Mouse (Mus musculus) neural tube, embryonic 13.5 days (tissue): Measurements from ENCODE around the gene Cdh3. TPM values are rescaled to one million over a fixed set of nuclear protein-coding genes. Genes with fewer than 3 reads are reported as not detected.

Source experiments
- ATAC-seq: fragments of 200-750 bp; cut with Nextera tagmentation; 2 replicates; pipeline ENCODE4 v1.8.0; 2017; ENCODE audit warnings: low read depth, mild to moderate bottlenecking, moderate TSS enrichment, moderate library complexity
- H3K27ac ChIP-seq: fragments of 300-500 bp; sonication (generic); replicated peaks from 2 replicates; pipeline ENCODE4 v1.5.1; 2015; ENCODE audit warnings: moderate library complexity, mild to moderate bottlenecking, inconsistent platforms
- H3K27me3 ChIP-seq: fragments of 300-500 bp; sonication (generic); 2 replicates; pipeline ENCODE4 v1.6.1; 2015; ENCODE audit warnings: mild to moderate bottlenecking, inconsistent platforms
- H3K36me3 ChIP-seq: fragments of 300-500 bp; sonication (generic); 2 replicates; pipeline ENCODE4 v1.6.1; 2015; ENCODE audit warnings: mild to moderate bottlenecking, inconsistent platforms
- H3K4me1 ChIP-seq: fragments of 300-500 bp; sonication (generic); replicated peaks from 2 replicates; pipeline ENCODE4 v1.6.1; 2015; ENCODE audit warnings: inconsistent platforms
- H3K4me2 ChIP-seq: fragments of 300-500 bp; sonication (generic); 2 replicates; pipeline ENCODE4 v1.6.1; 2015; ENCODE audit warnings: inconsistent platforms, mild to moderate bottlenecking, moderate library complexity
- H3K4me3 ChIP-seq: fragments of 300-500 bp; sonication (generic); 2 replicates; pipeline ENCODE4 v1.5.1; 2015; ENCODE audit warnings: mild to moderate bottlenecking, inconsistent platforms
- H3K9ac ChIP-seq: fragments of 300-500 bp; sonication (generic); 2 replicates; pipeline ENCODE4 v1.6.1; 2015; ENCODE audit warnings: moderate library complexity, mild to moderate bottlenecking, inconsistent platforms
- H3K9me3 ChIP-seq: fragments of 300-500 bp; sonication (generic); 2 replicates; pipeline ENCODE4 v1.6.1; 2016; ENCODE audit warnings: inconsistent platforms
- WGBS: fragments of 180-500 bp; shearing (Covaris S2); methylation state at CpG from one replicate; pipeline ENCODE4 v1.1.7; 2015; 5-methylcytosine and 5-hydroxymethylcytosine counted together
- polyA plus RNA-seq: library from polyadenylated mRNA; unstranded; fragments of >200 nt; fragmentation: Nextera tagmentation; extraction: Ambion mirVana; gene quantifications from 2 replicates; pipeline ENCODE4 v1.2.1, GENCODE M21; 2015

Cdh3 gene
- 3.5 and 5.8 TPM in 2 replicates for polyA plus RNA-seq

- Histone ChIP-seq H3K4me1 (peaks cover 53% of the 10 kb centered on the region), H3K27ac (peak within 1 kb of the TSS; percentile 55), H3K4me3 (peak within 1 kb of the TSS; percentile 39), H3K27me3 (peaks cover 84% of the 10 kb centered on the region), H3K4me2 (peak within 1 kb of the TSS; percentile 57), H3K36me3 (no peaks in the 10 kb centered on the region), H3K9me3 (no peaks in the 10 kb centered on the region), H3K9ac (peak within 1 kb of the TSS; percentile 51)
- no peak for ATAC-seq
- WGBS, result under 1% methylated on average over 34 of the region's 34 CpGs
Observed at GRCm38 (mm10) chr8:106510365-106510975, at the start of gene Cdh3. TSS of gene Cdh3 (plus strand) at chr8:106510891.

- Histone ChIP-seq H3K4me3 (no peak overlapping the region), H3K4me1 (0 out of 2 replicates have a peak, but pooled peaks cover 4% of the 10 kb centered on the region), H3K9me3 (no peaks in the 10 kb centered on the region), H3K27ac (no peak overlapping the region), H3K4me2 (no peak overlapping the region), H3K27me3 (no peaks in the 10 kb centered on the region), H3K9ac (no peak overlapping the region), H3K36me3 (no peaks in the 10 kb centered on the region)
- ATAC-seq, result no peak
- 86% methylated on average over 5 of the region's 5 CpGs for WGBS
Observed at GRCm38 (mm10) chr8:106462131-106462530, 48.6 kb upstream of the Cdh3 start.

- H3K36me3 ChIP-seq, result no peaks in the 10 kb centered on the region
- H3K4me2 ChIP-seq, result no peak overlapping the region
- WGBS, result 85% methylated on average over 6 of the region's 6 CpGs
- no peak overlapping the region for H3K9ac ChIP-seq
- H3K27me3 ChIP-seq, result no peaks in the 10 kb centered on the region
- H3K9me3 ChIP-seq, result no peaks in the 10 kb centered on the region
- 0 out of 2 replicates have a peak, but pooled peaks cover 4% of the 10 kb centered on the region for H3K4me1 ChIP-seq
- H3K27ac ChIP-seq, result no peak overlapping the region
- H3K4me3 ChIP-seq, result no peak overlapping the region
- ATAC-seq, result no peak
Observed at GRCm38 (mm10) chr8:106463795-106464194, 46.9 kb upstream of the Cdh3 start.

GRCm38 (mm10) chr8:106469485-106469884, 41.2 kb upstream of the Cdh3 start:
- H3K4me1 ChIP-seq, result no peaks in the 10 kb centered on the region
- H3K27me3 ChIP-seq, result no peaks in the 10 kb centered on the region
- H3K9me3 ChIP-seq, result no peaks in the 10 kb centered on the region
- no peak overlapping the region for H3K4me2 ChIP-seq
- no peak overlapping the region for H3K27ac ChIP-seq
- no peaks in the 10 kb centered on the region for H3K36me3 ChIP-seq
- no peak overlapping the region for H3K9ac ChIP-seq
- no peak for ATAC-seq
- H3K4me3 ChIP-seq, result no peak overlapping the region
- 57% methylated on average over 7 of the region's 7 CpGs for WGBS

- 0 out of 2 replicates have a peak, but pooled peaks cover 2% of the 10 kb centered on the region for H3K9me3 ChIP-seq
- H3K9ac ChIP-seq, result no peak overlapping the region
- no peak overlapping the region for H3K27ac ChIP-seq
- H3K4me2 ChIP-seq, result no peak overlapping the region
- WGBS, result 87% methylated on average over 5 of the region's 5 CpGs
- no peaks in the 10 kb centered on the region for H3K36me3 ChIP-seq
- no peaks in the 10 kb centered on the region for H3K27me3 ChIP-seq
- no peaks in the 10 kb centered on the region for H3K4me1 ChIP-seq
- no peak overlapping the region for H3K4me3 ChIP-seq
- no peak for ATAC-seq
Observed at GRCm38 (mm10) chr8:106474001-106474400, 36.7 kb upstream of the Cdh3 start.

GRCm38 (mm10) chr8:106500018-106500685, 10.5 kb upstream of the Cdh3 start, which contains the start of gene 6030452D12Rik:
TSS of gene 6030452D12Rik (plus strand) at chr8:106500522.
- Histone ChIP-seq H3K9me3 (no peaks in the 10 kb centered on the region), H3K4me2 (no peak within 1 kb of the TSS), H3K27me3 (0 out of 2 replicates have a peak, but pooled peaks cover 5% of the 10 kb centered on the region), H3K9ac (no peak within 1 kb of the TSS), H3K36me3 (no peaks in the 10 kb centered on the region), H3K4me1 (no peaks in the 10 kb centered on the region), H3K4me3 (no peak within 1 kb of the TSS), H3K27ac (no peak within 1 kb of the TSS; the same call in 1 of the 2 replicates)
- no peak for ATAC-seq
- 81% methylated on average over 8 of the region's 8 CpGs for WGBS

GRCm38 (mm10) chr8:106504241-106504640, 6.5 kb upstream of the Cdh3 start:
- Histone ChIP-seq H3K4me1 (peaks cover 22% of the 10 kb centered on the region), H3K27me3 (peaks cover 40% of the 10 kb centered on the region)
- WGBS, result 92% methylated on average over 7 of the region's 7 CpGs

GRCm38 (mm10) chr8:106505328-106505965, 5.2 kb upstream of the Cdh3 start:
- Histone ChIP-seq H3K27ac (no peak overlapping the region), H3K27me3 (peaks cover 52% of the 10 kb centered on the region), H3K4me3 (no peak overlapping the region), H3K36me3 (no peaks in the 10 kb centered on the region), H3K9ac (no peak overlapping the region), H3K4me2 (no peak overlapping the region), H3K4me1 (peaks cover 28% of the 10 kb centered on the region), H3K9me3 (no peaks in the 10 kb centered on the region)
- WGBS, result 53% methylated on average over 7 of the region's 10 CpGs
- ATAC-seq, result no peak

More at GRCm38 (mm10) chr8:106504241-106504640, 6.5 kb upstream of the Cdh3 start:
- no peak overlapping the region for H3K4me2 ChIP-seq
- no peak overlapping the region for H3K27ac ChIP-seq
- no peak overlapping the region for H3K4me3 ChIP-seq
- H3K9me3 ChIP-seq, result no peaks in the 10 kb centered on the region
- H3K9ac ChIP-seq, result no peak overlapping the region
- ATAC-seq, result no peak
- no peaks in the 10 kb centered on the region for H3K36me3 ChIP-seq

GRCm38 (mm10) chr8:106506106-106506505, 4.6 kb upstream of the Cdh3 start:
- no peak overlapping the region for H3K9ac ChIP-seq
- H3K27me3 ChIP-seq, result peaks cover 59% of the 10 kb centered on the region
- H3K9me3 ChIP-seq, result no peaks in the 10 kb centered on the region
- no peak overlapping the region for H3K4me2 ChIP-seq
- peaks cover 35% of the 10 kb centered on the region for H3K4me1 ChIP-seq
- no peak overlapping the region for H3K4me3 ChIP-seq
- ATAC-seq, result no peak
- H3K36me3 ChIP-seq, result no peaks in the 10 kb centered on the region
- no peak overlapping the region for H3K27ac ChIP-seq
- 86% methylated on average over 1 of the region's 1 CpGs for WGBS

- H3K4me3 ChIP-seq, result peak overlapping the region; percentile 31
- H3K4me1 ChIP-seq, result peaks cover 50% of the 10 kb centered on the region
- peaks cover 76% of the 10 kb centered on the region for H3K27me3 ChIP-seq
- under 1% methylated on average over 30 of the region's 30 CpGs for WGBS
- H3K36me3 ChIP-seq, result no peaks in the 10 kb centered on the region
- H3K4me2 ChIP-seq, result peak overlapping the region; percentile 68
- no peaks in the 10 kb centered on the region for H3K9me3 ChIP-seq
- peak overlapping the region; percentile 10; the same call in 1 of the 2 replicates for H3K9ac ChIP-seq
- peak; percentile 72 for ATAC-seq
- peak overlapping the region; percentile 81 for H3K27ac ChIP-seq
Observed at GRCm38 (mm10) chr8:106507761-106508331, 2.8 kb upstream of the Cdh3 start.

GRCm38 (mm10) chr8:106508456-106508855, 2.2 kb upstream of the Cdh3 start:
- ATAC-seq, result no peak; the same call in 1 of the 2 replicates
- no peaks in the 10 kb centered on the region for H3K36me3 ChIP-seq
- peaks cover 82% of the 10 kb centered on the region for H3K27me3 ChIP-seq
- peaks cover 53% of the 10 kb centered on the region for H3K4me1 ChIP-seq
- no peaks in the 10 kb centered on the region for H3K9me3 ChIP-seq
- WGBS, result 22% methylated on average over 3 of the region's 3 CpGs
- peak overlapping the region; percentile 68 for H3K4me2 ChIP-seq
- H3K4me3 ChIP-seq, result 0 out of 2 replicates have a peak overlapping the region, but pooled peaks have one; percentile 31
- peak overlapping the region; percentile 81 for H3K27ac ChIP-seq
- H3K9ac ChIP-seq, result peak overlapping the region; percentile 10; the same call in 1 of the 2 replicates
